8 mouse cellular contexts compared by ENCODE assay signal in the genomic region with DNA sequence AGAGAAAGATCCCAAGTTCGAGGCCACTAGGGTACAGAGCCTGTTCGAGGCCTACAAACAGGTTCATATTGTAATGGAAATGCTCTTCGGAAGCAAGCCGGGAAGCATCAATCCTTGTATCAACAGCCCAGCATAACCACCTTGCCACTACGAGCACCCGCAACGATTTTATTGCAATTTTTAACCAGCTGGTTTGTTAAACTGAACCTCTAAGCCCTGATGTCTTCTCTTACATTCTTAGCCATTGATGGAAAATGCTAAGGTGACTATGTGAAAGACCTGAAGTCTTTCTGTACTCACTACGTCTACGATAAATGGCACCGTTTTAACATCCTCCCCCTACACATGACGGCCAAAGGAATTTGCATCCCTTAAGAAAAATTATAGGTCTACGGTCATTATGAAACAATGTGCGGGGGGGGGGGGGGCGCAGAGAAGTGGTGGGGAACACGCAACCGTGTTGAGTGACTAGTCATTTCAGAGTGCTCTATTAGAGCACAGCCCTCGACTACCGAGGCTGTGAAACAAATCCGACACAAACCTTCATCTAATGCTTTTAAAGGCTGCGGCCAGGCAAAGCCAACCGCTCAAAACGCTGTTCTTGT. TPM values are rescaled to one million over a fixed set of nuclear protein-coding genes. Genes with fewer than 3 reads are reported as not detected.
DNase-seq lines count a peak whose midpoint lies in the region; ATAC-seq and TF ChIP-seq lines count a peak whose summit lies in the region.

No protein-coding gene starts in this region.

- ATAC-seq in lung, embryonic 15.5 days (ENCODE audit: borderline replicate concordance, extremely low read depth, low FRiP score, low TSS enrichment): no peak
- ATAC-seq in intestine, postnatal 0 days: no peak
- no peak for ATAC-seq in neural tube, embryonic 14.5 days (ENCODE audit: low read depth)

- 0 out of 2 replicates have a peak, but pooled peaks cover 2% of the 10 kb centered on the region for H3K36me3 ChIP-seq in lung, embryonic 15.5 days
- 0 out of 2 replicates have a peak, but pooled peaks cover 5% of the 10 kb centered on the region for H3K36me3 ChIP-seq in embryonic facial prominence, embryonic 10.5 days (replicated peaks)
- H3K36me3 ChIP-seq in intestine, postnatal 0 days (ENCODE audit: control insufficient read depth, insufficient read depth): no peaks in the 10 kb centered on the region
- no peaks in the 10 kb centered on the region for H3K36me3 ChIP-seq in neural tube, embryonic 14.5 days (ENCODE audit: control insufficient read depth, insufficient read depth, low read length)

- TF ChIP-seq CTCF in intestine, postnatal 0 days (IDR thresholded peaks at IDR 0.05; ENCODE audit: low read depth): no peak

- H3K9ac ChIP-seq in lung, embryonic 15.5 days: peak overlapping the region; percentile 92
- peak overlapping the region; percentile 87 for H3K9ac ChIP-seq in intestine, postnatal 0 days (ENCODE audit: low read depth, low read length)
- peak overlapping the region; percentile 92 for H3K9ac ChIP-seq in neural tube, embryonic 14.5 days (replicated peaks; ENCODE audit: low read depth, low read length)

- WGBS in lung, embryonic 15.5 days: 6% methylated on average over 22 of the region's 22 CpGs
- WGBS in embryonic facial prominence, embryonic 10.5 days: 9% methylated on average over 22 of the region's 22 CpGs
- 6% methylated on average over 21 of the region's 22 CpGs for WGBS in intestine, postnatal 0 days
- 2% methylated on average over 22 of the region's 22 CpGs for WGBS in neural tube, embryonic 14.5 days

- no peaks in the 10 kb centered on the region for H3K27me3 ChIP-seq in lung, embryonic 15.5 days
- no peaks in the 10 kb centered on the region for H3K27me3 ChIP-seq in embryonic facial prominence, embryonic 10.5 days (replicated peaks; ENCODE audit: low read depth, poor library complexity, severe bottlenecking)
- H3K27me3 ChIP-seq in intestine, postnatal 0 days (replicated peaks; ENCODE audit: control insufficient read depth, insufficient read depth, low read length): no peaks in the 10 kb centered on the region
- no peaks in the 10 kb centered on the region for H3K27me3 ChIP-seq in neural tube, embryonic 14.5 days (ENCODE audit: control insufficient read depth, insufficient read depth, low read length)

- H3K27ac ChIP-seq in lung, embryonic 15.5 days: peak overlapping the region; percentile 99
- peak overlapping the region; percentile 96 for H3K27ac ChIP-seq in embryonic facial prominence, embryonic 10.5 days (replicated peaks)
- H3K27ac ChIP-seq in intestine, postnatal 0 days (ENCODE audit: low read depth, low read length): peak overlapping the region; percentile 95; the same call in 1 of the 2 replicates
- H3K27ac ChIP-seq in neural tube, embryonic 14.5 days (ENCODE audit: low read depth, low read length): peak overlapping the region; percentile 99

- H3K9me3 ChIP-seq in lung, embryonic 15.5 days: no peaks in the 10 kb centered on the region
- H3K9me3 ChIP-seq in embryonic facial prominence, embryonic 10.5 days: no peaks in the 10 kb centered on the region
- H3K9me3 ChIP-seq in intestine, postnatal 0 days (ENCODE audit: control insufficient read depth): no peaks in the 10 kb centered on the region
- no peaks in the 10 kb centered on the region for H3K9me3 ChIP-seq in neural tube, embryonic 14.5 days (ENCODE audit: control insufficient read depth, low read length)

- H3K4me3 ChIP-seq in lung, embryonic 15.5 days: peak overlapping the region; percentile 91
- peak overlapping the region; percentile 82 for H3K4me3 ChIP-seq in embryonic facial prominence, embryonic 10.5 days
- peak overlapping the region; percentile 78 for H3K4me3 ChIP-seq in intestine, postnatal 0 days (ENCODE audit: low read depth, low read length)
- peak overlapping the region; percentile 67 for H3K4me3 ChIP-seq in neural tube, embryonic 14.5 days (ENCODE audit: low read depth, low read length)

- DNase-seq in lung, postnatal 36 days: no peak
- DNase-seq in embryonic facial prominence, embryonic 10.5 days (ENCODE audit: low spot score): no peak
- DNase-seq in urinary bladder, adult 18-20 months (ENCODE audit: low spot score in 2 of 2): no peak
- DNase-seq in left cerebral cortex, adult 8-10 months (ENCODE audit: low spot score in 2 of 2): no peak
- DNase-seq in right cerebral cortex, postnatal 4 days: no peak

- peak overlapping the region; percentile 76 for H3K4me2 ChIP-seq in lung, embryonic 15.5 days
- peak overlapping the region; percentile 78 for H3K4me2 ChIP-seq in intestine, postnatal 0 days (replicated peaks; ENCODE audit: low read depth)
- peak overlapping the region; percentile 77 for H3K4me2 ChIP-seq in neural tube, embryonic 14.5 days (ENCODE audit: low read depth, low read length)

- peaks cover 49% of the 10 kb centered on the region for H3K4me1 ChIP-seq in lung, embryonic 15.5 days
- H3K4me1 ChIP-seq in embryonic facial prominence, embryonic 10.5 days: peaks cover 42% of the 10 kb centered on the region
- H3K4me1 ChIP-seq in intestine, postnatal 0 days (replicated peaks; ENCODE audit: control insufficient read depth, insufficient read depth, low read length): no peaks in the 10 kb centered on the region; the same call in 1 of the 2 replicates
- H3K4me1 ChIP-seq in neural tube, embryonic 14.5 days (ENCODE audit: control insufficient read depth, insufficient read depth, low read length): peaks cover 17% of the 10 kb centered on the region; the same call in 1 of the 2 replicates

RNA-seq across cellular contexts. Expression of a gene that starts 53.3 kb away (rescaled TPM):
- polyA plus RNA-seq in lung, embryonic 15.5 days (2015; fragmentation: Nextera tagmentation; extraction: Ambion mirVana): 1.0 and 2.3 TPM in 2 replicates
- 24.3 and 28.3 TPM in 2 replicates for polyA plus RNA-seq in embryonic facial prominence, embryonic 10.5 days (2016; fragmentation: Nextera tagmentation; extraction: Ambion mirVana)
- 4.1 and 4.7 TPM in 2 replicates for polyA plus RNA-seq in intestine, postnatal 0 days (2015; fragmentation: Nextera tagmentation; extraction: Ambion mirVana)
- 535 and 653 TPM in 2 replicates for polyA plus RNA-seq in neural tube, embryonic 14.5 days (2014; fragmentation: Nextera tagmentation; extraction: Ambion mirVana)
- 100 to 1,000 TPM; 175 to 187 (median 178) TPM for total RNA-seq in left cerebral cortex, adult 8-10 months (2022)

RNA-seq across cellular contexts. Expression of a gene that starts 53.8 kb away (rescaled TPM):
- 85.4 and 86.0 TPM in 2 replicates for polyA plus RNA-seq in lung, embryonic 15.5 days (2015; fragmentation: Nextera tagmentation; extraction: Ambion mirVana)
- 73.7 and 74.1 TPM in 2 replicates for polyA plus RNA-seq in embryonic facial prominence, embryonic 10.5 days (2016; fragmentation: Nextera tagmentation; extraction: Ambion mirVana)
- 22.0 and 23.0 TPM in 2 replicates for polyA plus RNA-seq in intestine, postnatal 0 days (2015; fragmentation: Nextera tagmentation; extraction: Ambion mirVana)
- polyA plus RNA-seq in neural tube, embryonic 14.5 days (2014; fragmentation: Nextera tagmentation; extraction: Ambion mirVana): 72.0 and 80.3 TPM in 2 replicates
- total RNA-seq in left cerebral cortex, adult 8-10 months (2022): 10 to 100 TPM; 70.8 to 83.9 (median 82.1) TPM

Comparison
In these comparisons a context has a peak if more than half of its experiments do, and no peak if none do; other contexts are left out.
1. RNA of a gene that starts 53.3 kb away (polyA plus RNA-seq): 535 to 653 TPM in neural tube, embryonic 14.5 days; 24.3 to 28.3 TPM in embryonic facial prominence, embryonic 10.5 days, 4.1 to 4.7 TPM in intestine, postnatal 0 days and 1.0 to 2.3 TPM in lung, embryonic 15.5 days; every median in the first group is over 10 times any median in the second.
2. Peak in every context shown above with its lines, with median percentiles within 50 percentile points of each other: H3K27ac ChIP-seq, H3K4me2 ChIP-seq, H3K4me3 ChIP-seq and H3K9ac ChIP-seq.